Mouse (Mus musculus): Measurements from ENCODE around the gene Mmp28. TPM values are rescaled to one million over a fixed set of nuclear protein-coding genes. Genes with fewer than 3 reads are reported as not detected.

Mmp28 gene
- polyA plus RNA-seq, 1 experiment from 2014 or later: 2.5 TPM

DNA sequence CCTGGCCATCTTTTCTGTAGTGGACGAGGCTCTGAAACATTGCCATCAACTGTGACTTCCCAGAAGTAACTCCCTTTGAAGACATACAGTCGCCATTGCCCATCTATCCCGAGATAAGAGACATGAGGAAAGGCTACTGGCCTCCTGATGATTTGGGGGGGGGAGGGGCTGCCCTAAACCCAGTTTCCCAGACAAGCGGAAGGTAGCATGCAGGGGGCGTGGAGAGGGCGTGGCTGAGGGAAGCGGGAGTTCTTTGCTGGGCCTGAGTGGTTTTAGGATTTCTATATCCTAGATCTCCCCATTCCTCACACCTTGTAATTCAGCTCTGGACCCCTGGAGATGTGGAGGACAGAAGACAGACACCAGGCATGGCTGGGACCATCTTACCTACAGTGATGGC, 19.0 kb downstream of the Mmp28 start:
- H3K9ac ChIP-seq: no peak overlapping the region
- peaks cover 19% of the 10 kb centered on the region for H3K4me1 ChIP-seq
- H3K4me2 ChIP-seq: no peak overlapping the region
- no peak overlapping the region; the same call in 1 of the 2 replicates for H3K27ac ChIP-seq
- no peaks in the 10 kb centered on the region for H3K9me3 ChIP-seq (replicated peaks)
- H3K27me3 ChIP-seq: peaks cover 64% of the 10 kb centered on the region
- H3K4me3 ChIP-seq: no peak overlapping the region
- 16% methylated on average over 7 of the region's 7 CpGs for WGBS
- no peaks in the 10 kb centered on the region for H3K36me3 ChIP-seq (ENCODE audit: poor library complexity, severe bottlenecking)
- ATAC-seq: no peak

DNA sequence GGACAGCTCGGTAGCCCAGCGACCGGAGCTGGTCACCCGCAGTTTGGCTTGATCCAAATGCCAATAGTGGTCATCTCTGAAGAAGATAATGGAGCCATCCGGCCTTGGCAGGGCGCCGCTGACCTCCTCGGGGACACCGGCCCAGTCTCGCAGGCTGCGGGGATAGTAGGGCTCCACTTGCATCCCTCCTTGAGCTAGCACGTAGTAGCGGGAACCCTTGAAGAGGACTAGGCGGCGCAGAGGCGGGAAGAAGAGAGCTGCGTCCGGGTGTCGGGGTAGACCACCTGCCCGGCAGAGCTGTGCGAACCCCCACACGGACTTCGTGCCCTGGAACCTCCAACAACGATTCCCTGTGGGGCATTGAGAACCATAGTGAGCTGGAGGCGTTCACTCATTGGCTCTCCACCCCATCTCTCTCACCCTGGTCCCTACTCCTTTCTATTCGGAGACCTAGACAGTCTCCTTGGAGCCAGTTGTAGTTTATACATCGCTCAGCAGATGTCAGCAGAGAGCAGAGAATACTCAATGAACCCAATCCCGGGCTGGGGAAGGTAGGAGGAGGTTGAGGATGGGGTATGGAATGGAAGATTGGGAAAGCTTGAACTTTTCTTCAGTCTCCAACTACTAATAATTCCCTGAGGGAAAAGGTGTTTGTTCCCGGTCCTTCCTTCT, 20.1 kb downstream of the Mmp28 start:
- no peak overlapping the region for H3K27ac ChIP-seq
- peak overlapping the region; percentile 28; the same call in 1 of the 2 replicates for H3K9ac ChIP-seq
- H3K4me3 ChIP-seq: peak overlapping the region; percentile 19; the same call in 1 of the 2 replicates
- H3K9me3 ChIP-seq (replicated peaks): no peaks in the 10 kb centered on the region
- WGBS: 12% methylated on average over 29 of the region's 29 CpGs
- H3K36me3 ChIP-seq (ENCODE audit: poor library complexity, severe bottlenecking): no peaks in the 10 kb centered on the region
- peak overlapping the region; percentile 54 for H3K4me2 ChIP-seq
- H3K4me1 ChIP-seq: peaks cover 10% of the 10 kb centered on the region; the same call in 1 of the 2 replicates
- ATAC-seq: peak; percentile 60
- peaks cover 64% of the 10 kb centered on the region for H3K27me3 ChIP-seq

DNA sequence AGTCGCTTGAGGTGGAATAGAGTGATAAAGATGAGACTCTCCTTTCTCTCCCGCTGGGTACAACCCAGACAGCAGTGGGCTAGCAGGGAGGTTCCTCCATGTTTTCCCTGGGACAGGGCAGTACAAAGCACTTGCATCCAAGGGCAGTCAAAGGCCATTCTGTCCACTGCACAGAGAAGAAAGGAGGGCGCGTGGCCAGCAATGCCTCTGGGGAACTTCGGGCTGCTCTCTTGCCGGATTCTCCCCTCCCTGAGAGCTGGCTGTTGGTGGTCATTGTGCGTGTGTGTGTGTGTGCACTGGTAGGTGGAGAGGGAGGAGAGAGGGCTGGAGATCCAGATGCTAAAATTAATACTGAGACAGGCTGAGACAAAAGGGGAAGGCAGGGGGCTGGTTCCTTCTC, 21.6 kb downstream of the Mmp28 start:
- H3K4me3 ChIP-seq: peak overlapping the region; percentile 60; the same call in 1 of the 2 replicates
- H3K9ac ChIP-seq: no peak overlapping the region
- H3K27me3 ChIP-seq: peaks cover 50% of the 10 kb centered on the region
- peak overlapping the region; percentile 84 for H3K4me2 ChIP-seq
- H3K27ac ChIP-seq: no peak overlapping the region
- H3K4me1 ChIP-seq: peaks cover 7% of the 10 kb centered on the region; the same call in 1 of the 2 replicates
- H3K9me3 ChIP-seq (replicated peaks): no peaks in the 10 kb centered on the region
- H3K36me3 ChIP-seq (ENCODE audit: poor library complexity, severe bottlenecking): no peaks in the 10 kb centered on the region
- no peak for ATAC-seq
- 24% methylated on average over 6 of the region's 7 CpGs for WGBS

DNA sequence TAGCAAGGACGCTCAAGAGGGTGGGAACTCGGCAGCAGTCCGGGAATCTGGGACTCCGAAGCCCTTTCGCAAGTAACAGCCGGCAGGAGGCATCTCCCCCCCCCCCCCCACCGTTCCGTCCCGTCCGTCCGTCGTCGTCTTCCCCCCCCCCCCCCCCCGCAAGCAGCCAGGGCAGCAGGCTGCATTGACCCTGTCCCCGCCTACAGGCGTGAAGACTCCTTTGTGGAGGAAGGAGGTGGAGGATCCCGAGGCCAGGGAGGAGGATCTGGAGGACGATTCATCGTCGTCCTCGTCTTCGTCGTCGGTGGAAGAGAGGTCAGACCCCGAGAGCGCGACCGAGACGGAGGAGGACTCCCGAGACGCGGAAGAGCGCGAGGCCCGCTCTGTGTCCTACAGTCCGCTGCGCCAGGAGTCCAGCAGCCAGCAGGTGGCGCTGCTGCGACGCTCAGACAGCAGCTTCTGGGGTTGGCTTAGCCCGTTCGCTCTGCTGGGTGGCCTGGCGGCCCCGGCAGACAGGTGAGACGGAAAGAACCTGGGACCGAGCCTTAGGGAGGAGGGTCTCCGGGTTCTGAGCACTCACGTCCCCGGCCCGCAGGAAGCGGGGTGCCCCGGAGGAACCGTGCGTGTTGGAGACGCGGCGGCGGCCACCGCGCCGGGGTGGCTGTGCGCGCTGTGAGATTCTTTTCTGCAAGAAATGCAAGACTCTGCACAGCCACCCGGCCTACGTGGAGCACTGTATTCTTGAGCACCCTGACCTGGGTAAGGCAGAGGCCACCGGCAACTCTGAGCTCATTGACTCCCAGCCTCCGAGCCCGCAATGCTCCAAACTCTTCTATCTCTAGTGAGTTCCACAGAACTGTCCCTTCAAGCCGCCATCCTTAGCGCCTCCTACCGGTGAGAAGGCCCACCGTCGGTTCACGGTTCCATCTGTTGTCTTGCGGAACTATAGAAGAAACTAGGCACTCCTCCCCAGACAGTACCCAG, 22.5 kb downstream of the Mmp28 start:
- Histone ChIP-seq H3K9me3 (replicated peaks) (no peaks in the 10 kb centered on the region), H3K27ac (no peak overlapping the region), H3K4me1 (peaks cover 7% of the 10 kb centered on the region; the same call in 1 of the 2 replicates), H3K9ac (peak overlapping the region; percentile 73), H3K4me3 (peak overlapping the region; percentile 60), H3K4me2 (peak overlapping the region; percentile 84), H3K36me3 (ENCODE audit: poor library complexity, severe bottlenecking) (no peaks in the 10 kb centered on the region), H3K27me3 (peaks cover 45% of the 10 kb centered on the region)
- under 1% methylated on average over 60 of the region's 75 CpGs for WGBS
- ATAC-seq: peak; percentile 94

DNA sequence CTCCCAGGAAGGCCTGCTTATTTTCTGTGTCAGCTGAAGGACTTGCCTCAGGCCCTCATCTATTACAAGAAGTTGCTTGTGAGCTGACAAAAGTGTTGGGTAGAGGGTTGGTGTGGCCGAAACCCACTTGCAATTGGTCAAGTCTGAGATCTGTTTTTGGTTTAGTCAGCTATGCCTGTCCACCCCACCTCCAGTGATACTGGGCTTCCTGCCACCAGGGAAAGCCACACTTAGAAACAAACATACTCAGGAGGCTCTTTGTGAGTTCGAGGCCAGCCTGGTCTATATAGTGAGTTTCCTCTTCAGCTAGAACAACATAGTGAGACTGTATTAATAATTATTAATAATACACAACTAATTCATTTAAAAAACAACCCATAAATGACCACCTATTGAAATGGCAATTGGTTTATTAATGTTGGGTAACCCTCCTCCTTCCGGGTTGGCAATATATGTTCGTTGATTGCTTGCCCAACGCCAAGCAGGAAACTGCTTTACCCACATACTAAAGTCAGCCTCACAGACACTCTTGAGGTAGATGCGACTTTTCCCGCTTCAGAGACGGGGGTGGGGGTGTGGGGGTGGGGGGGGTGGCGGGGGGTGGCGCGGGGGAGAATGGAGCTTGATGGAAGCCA, 23.3 kb downstream of the Mmp28 start:
- H3K4me3 ChIP-seq: peak overlapping the region; percentile 60
- no peaks in the 10 kb centered on the region for H3K36me3 ChIP-seq (ENCODE audit: poor library complexity, severe bottlenecking)
- 35% methylated on average over 11 of the region's 11 CpGs for WGBS
- H3K9me3 ChIP-seq (replicated peaks): no peaks in the 10 kb centered on the region
- H3K4me1 ChIP-seq: peaks cover 7% of the 10 kb centered on the region; the same call in 1 of the 2 replicates
- H3K4me2 ChIP-seq: peak overlapping the region; percentile 84
- no peak for ATAC-seq
- no peak overlapping the region for H3K9ac ChIP-seq
- peaks cover 36% of the 10 kb centered on the region for H3K27me3 ChIP-seq
- no peak overlapping the region for H3K27ac ChIP-seq

DNA sequence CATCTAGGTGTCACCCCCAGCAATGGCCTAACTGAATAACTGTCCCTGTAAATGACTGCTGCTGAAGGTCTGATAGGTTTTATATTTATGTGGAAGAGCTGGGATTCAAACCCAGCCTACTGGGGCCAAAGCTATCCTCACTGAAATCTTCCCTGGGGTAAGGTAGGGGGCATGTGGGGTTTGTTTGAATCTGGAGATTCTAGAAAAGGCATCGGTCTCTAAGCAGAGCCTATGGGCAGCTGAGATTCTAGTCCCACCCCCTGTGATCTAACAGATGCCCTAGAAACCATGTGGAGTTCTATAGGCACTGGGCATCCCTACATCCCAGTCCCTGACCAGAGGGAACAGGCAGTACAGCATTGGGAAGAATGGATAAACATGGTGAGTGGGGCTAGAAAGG, 25.5 kb downstream of the Mmp28 start, which contains the start of gene 1700020L24Rik:
Gene 1700020L24Rik, plus strand, starts transcription at position 301 of the 400 bp plus-strand sequence.
- 0 out of 2 replicates have a peak, but pooled peaks cover under 1% of the 10 kb centered on the region for H3K4me1 ChIP-seq
- 95% methylated on average over 1 of the region's 1 CpGs for WGBS
- ATAC-seq: no peak
- no peak within 1 kb of the TSS for H3K4me2 ChIP-seq
- H3K27me3 ChIP-seq: peaks cover 16% of the 10 kb centered on the region
- no peak within 1 kb of the TSS for H3K27ac ChIP-seq
- no peak within 1 kb of the TSS for H3K9ac ChIP-seq
- H3K4me3 ChIP-seq: no peak within 1 kb of the TSS
- H3K36me3 ChIP-seq (ENCODE audit: poor library complexity, severe bottlenecking): no peaks in the 10 kb centered on the region
- H3K9me3 ChIP-seq (replicated peaks): no peaks in the 10 kb centered on the region

DNA sequence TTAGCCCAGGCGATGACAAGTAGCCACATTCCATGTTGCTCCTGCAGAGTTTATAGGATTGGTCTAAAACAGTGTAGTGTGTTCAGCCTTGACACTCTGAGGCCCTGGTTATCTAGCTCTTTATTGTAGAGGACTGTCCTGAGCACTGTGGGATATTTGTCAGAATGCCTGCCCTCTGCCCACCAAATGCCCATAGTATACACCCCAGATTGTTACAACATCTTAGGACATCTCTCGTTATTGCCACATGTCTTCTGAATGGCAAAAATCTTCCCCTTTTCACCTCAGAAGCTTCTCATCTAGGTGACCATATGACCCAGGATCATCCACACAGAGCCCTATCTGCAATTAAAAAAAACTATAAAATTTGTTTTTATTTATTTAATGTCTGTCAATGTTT, 30.3 kb downstream of the Mmp28 start:
- no peak overlapping the region for H3K4me3 ChIP-seq
- H3K27ac ChIP-seq: no peak overlapping the region
- H3K36me3 ChIP-seq (ENCODE audit: poor library complexity, severe bottlenecking): no peaks in the 10 kb centered on the region
- H3K27me3 ChIP-seq: peaks cover 22% of the 10 kb centered on the region
- ATAC-seq: no peak
- no peaks in the 10 kb centered on the region for H3K4me1 ChIP-seq
- H3K9me3 ChIP-seq (replicated peaks): no peaks in the 10 kb centered on the region
- no peak overlapping the region for H3K9ac ChIP-seq
- WGBS: 69% methylated on average over 2 of the region's 2 CpGs
- no peak overlapping the region for H3K4me2 ChIP-seq

DNA sequence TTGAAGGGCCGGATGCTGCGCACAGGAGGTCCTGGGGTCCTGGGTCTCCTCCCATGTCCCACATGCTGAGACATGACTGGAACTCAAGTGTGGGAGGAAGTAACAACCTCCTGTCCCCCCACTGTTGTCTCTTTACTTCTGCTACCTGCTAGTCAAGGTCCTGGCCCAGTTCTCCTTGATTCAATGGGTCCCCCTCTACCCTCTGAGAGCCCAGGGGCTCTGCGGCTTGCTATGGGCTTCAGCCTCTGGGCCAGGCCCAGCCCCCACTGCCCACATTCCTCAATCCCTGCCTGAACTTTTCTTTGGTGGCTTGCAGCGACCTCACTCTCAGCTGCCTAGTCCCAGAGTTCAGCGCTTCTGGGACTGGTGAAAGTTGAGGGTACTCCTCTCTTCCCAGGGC, 33.5 kb downstream of the Mmp28 start, which contains the start of gene Gas2l2:
Gene Gas2l2, minus strand, starts transcription at position 101 of the 400 bp plus-strand sequence.
- no peak within 1 kb of the TSS for H3K27ac ChIP-seq
- ATAC-seq: no peak
- H3K27me3 ChIP-seq: peaks cover 44% of the 10 kb centered on the region
- no peaks in the 10 kb centered on the region for H3K9me3 ChIP-seq (replicated peaks)
- 66% methylated on average over 5 of the region's 5 CpGs for WGBS
- no peak within 1 kb of the TSS for H3K4me2 ChIP-seq
- H3K4me1 ChIP-seq: no peaks in the 10 kb centered on the region
- no peak within 1 kb of the TSS for H3K4me3 ChIP-seq
- H3K36me3 ChIP-seq (ENCODE audit: poor library complexity, severe bottlenecking): no peaks in the 10 kb centered on the region
- no peak within 1 kb of the TSS for H3K9ac ChIP-seq

DNA sequence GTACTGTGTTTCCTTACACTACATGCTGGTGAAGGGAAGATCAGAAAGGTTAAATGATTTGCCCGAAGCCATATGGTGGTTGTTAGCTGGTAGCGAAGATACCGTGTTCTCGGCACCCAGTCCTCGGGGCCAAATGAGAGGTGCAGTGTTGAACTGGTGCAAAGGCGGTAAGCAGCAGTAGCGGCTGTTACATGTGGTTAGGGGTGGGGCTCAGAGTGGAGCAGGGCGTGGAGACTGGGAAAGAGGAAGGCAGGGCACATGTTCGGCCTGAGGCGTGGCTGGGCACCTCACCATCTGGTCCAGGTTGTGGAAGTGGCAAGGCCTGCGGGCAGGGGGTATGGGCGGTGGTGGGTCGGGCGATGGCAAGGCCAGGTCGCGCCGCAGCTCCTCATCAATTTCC, 35.9 kb downstream of the Mmp28 start:
- no peak overlapping the region for H3K4me2 ChIP-seq
- H3K36me3 ChIP-seq (ENCODE audit: poor library complexity, severe bottlenecking): no peaks in the 10 kb centered on the region
- H3K27ac ChIP-seq: no peak overlapping the region
- no peak for ATAC-seq
- peaks cover 54% of the 10 kb centered on the region for H3K27me3 ChIP-seq
- H3K4me1 ChIP-seq: no peaks in the 10 kb centered on the region
- H3K9ac ChIP-seq: no peak overlapping the region
- WGBS: 49% methylated on average over 17 of the region's 17 CpGs
- H3K4me3 ChIP-seq: no peak overlapping the region
- H3K9me3 ChIP-seq (replicated peaks): no peaks in the 10 kb centered on the region

DNA sequence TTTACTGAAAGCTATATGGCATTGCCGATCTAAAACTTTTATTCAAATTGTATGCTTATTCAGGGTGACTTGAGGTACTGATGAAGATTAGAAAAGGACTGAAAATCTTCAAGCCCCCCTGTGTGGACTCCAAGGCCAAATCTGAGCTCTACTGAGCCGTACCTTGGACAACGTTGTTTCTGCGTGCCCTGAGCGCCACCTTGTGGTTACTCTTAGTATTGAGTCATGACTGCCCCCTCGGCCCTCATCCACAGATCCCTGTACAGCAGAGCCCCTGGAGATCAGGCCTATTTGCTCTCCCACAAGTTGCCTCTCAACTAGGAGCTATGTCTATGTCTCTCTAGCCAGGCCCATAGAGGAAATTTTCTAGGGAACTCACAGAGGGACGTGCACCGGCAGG, 38.2 kb downstream of the Mmp28 start:
- H3K4me2 ChIP-seq: no peak overlapping the region
- no peak overlapping the region for H3K4me3 ChIP-seq
- peaks cover 74% of the 10 kb centered on the region for H3K27me3 ChIP-seq
- no peaks in the 10 kb centered on the region for H3K36me3 ChIP-seq (ENCODE audit: poor library complexity, severe bottlenecking)
- H3K4me1 ChIP-seq: no peaks in the 10 kb centered on the region
- no peaks in the 10 kb centered on the region for H3K9me3 ChIP-seq (replicated peaks)
- no peak overlapping the region for H3K27ac ChIP-seq
- 0 out of 2 replicates have a peak overlapping the region, but pooled peaks have one; percentile 16 for H3K9ac ChIP-seq
- peak; percentile 69 for ATAC-seq
- 6% methylated on average over 8 of the region's 8 CpGs for WGBS

DNA sequence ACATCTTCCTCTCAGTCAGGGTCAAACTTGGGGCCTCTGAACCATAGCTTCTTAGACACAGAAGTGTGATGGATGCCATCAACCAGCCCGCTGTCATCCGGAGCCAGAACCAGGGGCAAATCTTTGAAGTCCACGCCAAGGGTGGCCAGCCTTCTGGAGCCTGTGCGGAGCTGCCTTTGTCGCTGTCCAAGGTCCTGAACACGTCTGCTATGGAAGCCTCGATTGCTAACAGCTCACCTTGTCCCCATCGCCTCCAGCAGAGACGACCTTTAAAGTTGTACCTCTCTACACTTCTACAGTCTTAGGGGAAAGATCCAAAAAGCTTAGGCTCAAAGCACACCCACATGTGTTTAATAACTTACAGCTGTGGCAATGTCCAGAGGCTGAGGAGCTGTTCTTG, 41.6 kb downstream of the Mmp28 start:
- Histone ChIP-seq H3K4me1 (peaks cover 20% of the 10 kb centered on the region), H3K27me3 (peaks cover 64% of the 10 kb centered on the region)
- under 1% methylated on average over 9 of the region's 9 CpGs for WGBS

More for the DNA sequence above, 41.6 kb downstream of the Mmp28 start:
- no peaks in the 10 kb centered on the region for H3K36me3 ChIP-seq (ENCODE audit: poor library complexity, severe bottlenecking)
- no peaks in the 10 kb centered on the region for H3K9me3 ChIP-seq (replicated peaks)
- H3K27ac ChIP-seq: no peak overlapping the region
- no peak for ATAC-seq
- no peak overlapping the region for H3K4me3 ChIP-seq
- H3K9ac ChIP-seq: no peak overlapping the region
- no peak overlapping the region for H3K4me2 ChIP-seq

Data from forebrain, embryonic 13.5 days (tissue).